Mouse (Mus musculus) myocyte (in vitro differentiated cells): ENCODE measurements around the gene Tec. TPM values are rescaled to one million over a fixed set of nuclear protein-coding genes. Genes with fewer than 3 reads are reported as not detected.

Source experiments
- H3K27me3 ChIP-seq: one replicate; pipeline ENCODE4 v1.6.1; 2011; ENCODE audit not compliant: control insufficient read depth, insufficient read depth, insufficient read length
- H3K36me3 ChIP-seq: one replicate; pipeline ENCODE4 v1.6.1; 2011; ENCODE audit not compliant: control insufficient read depth, insufficient read depth
- H3K4me2 ChIP-seq: one replicate; pipeline ENCODE4 v1.6.1; 2011; ENCODE audit warnings: low read depth, control low read depth
- H3K4me3 ChIP-seq: one replicate; pipeline ENCODE4 v1.5.1; 2011; ENCODE audit warnings: mild to moderate bottlenecking, control low read depth, moderate library complexity
- H3K79me2 ChIP-seq: one replicate; pipeline ENCODE4 v1.6.1; 2011; ENCODE audit not compliant: control insufficient read depth, insufficient read depth
- H3ac ChIP-seq: one replicate; pipeline ENCODE4 v1.6.1; 2011; ENCODE audit not compliant: control insufficient read depth, insufficient read length
- CEBPB ChIP-seq: IDR thresholded peaks from 2 replicates; pipeline ENCODE4 v1.6.1; 2011; ENCODE audit warnings: mild to moderate bottlenecking, moderate library complexity; ENCODE audit not compliant: poor library complexity, insufficient read depth, severe bottlenecking
- E2F4 ChIP-seq: IDR thresholded peaks from one replicate; pipeline ENCODE4 v1.6.1; 2011; ENCODE audit warnings: mild to moderate bottlenecking, control low read depth, moderate library complexity; ENCODE audit not compliant: insufficient read depth
- MAX ChIP-seq: IDR thresholded peaks from one replicate; pipeline ENCODE4 v1.6.1; 2011; ENCODE audit warnings: low read depth, mild to moderate bottlenecking, control low read depth
- MYOD1 ChIP-seq, 3 experiments: IDR thresholded peaks; one replicate each; pipeline ENCODE4 v1.6.1; 2011; ENCODE audit warnings: control low read depth in 2 of 3, low read depth in 2 of 3, mild to moderate bottlenecking in 2 of 3, moderate library complexity in 1 of 3; ENCODE audit not compliant: insufficient read length in 2 of 3, control insufficient read depth in 1 of 3
- MYOG ChIP-seq, 3 experiments: IDR thresholded peaks; one replicate each; pipeline ENCODE4 v1.6.1; 2011; ENCODE audit warnings: control low read depth in 2 of 3, low read depth in 2 of 3, mild to moderate bottlenecking in 2 of 3; ENCODE audit not compliant: insufficient read length in 2 of 3, control insufficient read depth in 1 of 3, insufficient read depth in 1 of 3
- POLR2A ChIP-seq: IDR thresholded peaks from one replicate; pipeline ENCODE4 v1.6.1; 2011; ENCODE audit warnings: low read depth, mild to moderate bottlenecking, control low read depth, moderate library complexity; ENCODE audit not compliant: insufficient read length
- POLR2AphosphoS2 ChIP-seq: IDR thresholded peaks from one replicate; pipeline ENCODE4 v1.6.1; 2011; ENCODE audit warnings: low read depth, control low read depth; ENCODE audit not compliant: insufficient read length
- REST ChIP-seq: IDR thresholded peaks from one replicate; pipeline ENCODE4 v1.6.1; 2011; ENCODE audit warnings: mild to moderate bottlenecking, control low read depth, moderate library complexity; ENCODE audit not compliant: insufficient read depth, insufficient read length
- SRF ChIP-seq: IDR thresholded peaks from one replicate; pipeline ENCODE4 v1.6.1; 2011; ENCODE audit warnings: low read depth; ENCODE audit not compliant: control insufficient read depth, insufficient read length
- TCF12 ChIP-seq: IDR thresholded peaks from one replicate; pipeline ENCODE4 v1.6.1; 2011; ENCODE audit warnings: mild to moderate bottlenecking, control low read depth; ENCODE audit not compliant: poor library complexity, insufficient read depth, severe bottlenecking
- TCF3 ChIP-seq: IDR thresholded peaks from one replicate; pipeline ENCODE4 v1.6.1; 2011; ENCODE audit warnings: low read depth, control low read depth; ENCODE audit not compliant: insufficient read length
- USF1 ChIP-seq: IDR thresholded peaks from one replicate; pipeline ENCODE4 v1.6.1; 2011; ENCODE audit warnings: low read depth, mild to moderate bottlenecking, control low read depth, moderate library complexity
- polyA plus RNA-seq: library from polyadenylated mRNA; unstranded; fragments of >200 nt; fragmentation: generic; extraction: Trizol; gene quantifications from one replicate; pipeline ENCODE4 v1.2.1, GENCODE M21; 2012; ENCODE audit warnings: missing spikeins

Tec gene
- polyA plus RNA-seq, 1 experiment = 1.5 TPM

DNA sequence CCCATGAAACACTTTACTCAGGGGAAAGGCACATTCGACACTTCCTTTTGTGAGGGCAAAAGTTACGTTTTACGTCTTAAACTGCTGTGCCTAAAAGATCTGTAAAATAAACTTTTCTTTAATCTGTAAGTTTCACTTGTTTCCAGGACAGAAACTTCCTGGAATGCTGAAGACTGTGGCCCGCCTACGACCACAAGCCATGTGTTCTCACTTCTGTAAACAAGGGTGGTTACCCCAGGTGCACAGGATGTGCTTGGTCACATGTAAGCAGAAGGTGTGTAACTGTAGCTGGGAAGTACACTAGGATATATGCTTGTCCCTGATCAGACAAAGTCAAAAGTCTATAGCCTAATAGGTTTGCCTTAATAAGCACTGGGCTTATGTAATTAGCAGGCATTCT lies 107.0 kb downstream of the Tec start:
- Histone ChIP-seq H3K79me2 (no peaks in the 10 kb centered on the region), H3K36me3 (no peaks in the 10 kb centered on the region), H3K4me2 (no peak overlapping the region), H3ac (no peak overlapping the region), H3K27me3 (no peaks in the 10 kb centered on the region), H3K4me3 (no peak overlapping the region)
- TF ChIP-seq USF1 (no peak), SRF (no peak), REST (no peak), MAX (no peak), TCF3 (no peak), MYOD1 (IDR thresholded peaks at IDR 0.05; ENCODE audit: control insufficient read depth in 1 of 3, insufficient read length in 2 of 3, low read depth in 2 of 3) (no peak)

DNA sequence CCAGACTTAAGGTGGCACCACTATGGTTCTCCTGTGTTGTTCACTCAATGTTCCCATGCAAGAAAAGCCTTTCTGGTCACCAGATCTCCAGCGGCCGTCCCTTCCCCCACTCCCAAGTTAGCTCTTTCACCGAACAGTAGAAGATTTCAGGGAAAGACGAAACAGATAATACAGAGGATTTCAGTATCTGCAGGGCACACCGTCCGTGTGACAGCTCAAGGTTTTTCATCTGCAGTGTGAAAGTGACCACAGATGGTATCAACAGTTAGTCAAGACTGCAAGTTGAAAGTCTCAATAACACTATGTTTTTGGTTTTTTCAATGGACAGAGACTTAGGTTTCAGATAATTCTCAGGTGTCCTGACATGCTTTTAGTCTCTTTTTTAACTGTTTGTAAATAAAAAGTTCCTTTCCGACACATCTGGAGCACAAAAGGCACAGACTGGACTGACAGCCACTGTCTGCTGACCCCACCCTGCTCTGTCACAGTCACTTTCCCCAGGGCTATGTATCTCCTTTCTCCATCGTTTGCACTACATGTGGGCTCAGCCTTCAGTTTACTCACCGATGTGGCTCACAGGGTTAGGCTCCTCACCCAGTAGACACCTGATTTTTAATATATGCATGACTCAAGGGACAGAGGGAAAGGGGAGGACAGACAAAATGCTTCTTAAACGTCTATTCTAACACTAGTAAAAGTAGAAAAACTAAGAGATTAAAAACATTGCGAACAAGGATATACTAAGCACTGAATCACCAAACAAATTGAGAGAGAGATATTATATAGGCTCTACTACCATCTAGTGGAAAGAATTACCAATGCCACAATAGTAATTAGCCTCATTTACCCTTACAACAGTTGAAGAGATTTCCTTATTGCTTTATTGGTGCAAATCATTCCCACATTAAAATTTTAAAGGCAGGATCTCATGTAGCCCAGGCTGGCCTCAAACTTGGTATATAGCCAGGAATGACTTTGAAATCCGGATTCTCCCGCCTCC lies 109.1 kb downstream of the Tec start:
- no peaks in the 10 kb centered on the region for H3K27me3 ChIP-seq

DNA sequence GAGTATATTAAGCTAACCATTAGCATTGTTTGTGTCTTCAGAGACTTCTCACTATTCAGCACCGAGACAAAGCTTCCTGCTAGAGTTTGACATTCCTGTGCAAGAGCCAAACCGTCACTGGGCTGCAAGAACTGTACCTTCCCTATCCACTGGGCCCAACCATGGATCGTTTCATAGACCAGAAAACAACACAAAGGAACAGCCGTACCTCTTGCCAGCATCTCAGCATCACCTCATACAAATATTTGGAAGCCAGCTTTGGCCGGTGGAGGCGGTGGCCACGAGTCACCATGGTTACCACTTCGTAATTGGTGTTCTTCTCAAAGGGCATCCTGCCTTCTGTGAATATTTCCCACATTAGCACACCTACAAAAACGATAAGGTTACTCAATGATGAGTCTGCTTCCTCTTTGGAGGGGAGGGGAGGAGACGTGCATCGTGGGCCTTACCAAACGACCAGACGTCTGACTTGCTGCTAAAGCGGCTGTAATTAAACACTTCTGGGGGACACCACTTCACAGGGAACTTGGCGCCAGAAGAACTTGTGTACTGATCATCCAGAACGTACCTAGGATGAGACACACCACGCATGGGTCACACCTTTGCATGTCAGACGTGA lies 111.0 kb downstream of the Tec start:
- Histone ChIP-seq H3K4me2 (no peak overlapping the region), H3K4me3 (no peak overlapping the region), H3ac (no peak overlapping the region), H3K79me2 (no peaks in the 10 kb centered on the region), H3K27me3 (no peaks in the 10 kb centered on the region), H3K36me3 (no peaks in the 10 kb centered on the region)
- no peak for TF ChIP-seq POLR2AphosphoS2
- no peak for TF ChIP-seq CEBPB
- TF ChIP-seq SRF = no peak
- TF ChIP-seq REST = no peak
- no peak for TF ChIP-seq USF1
- no peak for TF ChIP-seq TCF3
- no peak for TF ChIP-seq POLR2A
- no peak for TF ChIP-seq E2F4
- no peak for TF ChIP-seq TCF12

More for the DNA sequence above, 109.1 kb downstream of the Tec start:
- Histone ChIP-seq H3ac (no peak overlapping the region), H3K4me2 (no peak overlapping the region), H3K36me3 (no peaks in the 10 kb centered on the region), H3K79me2 (no peaks in the 10 kb centered on the region), H3K4me3 (no peak overlapping the region)
- TF ChIP-seq MAX (no peak), USF1 (no peak), CEBPB (no peak), SRF (no peak), TCF12 (no peak), REST (no peak)

DNA sequence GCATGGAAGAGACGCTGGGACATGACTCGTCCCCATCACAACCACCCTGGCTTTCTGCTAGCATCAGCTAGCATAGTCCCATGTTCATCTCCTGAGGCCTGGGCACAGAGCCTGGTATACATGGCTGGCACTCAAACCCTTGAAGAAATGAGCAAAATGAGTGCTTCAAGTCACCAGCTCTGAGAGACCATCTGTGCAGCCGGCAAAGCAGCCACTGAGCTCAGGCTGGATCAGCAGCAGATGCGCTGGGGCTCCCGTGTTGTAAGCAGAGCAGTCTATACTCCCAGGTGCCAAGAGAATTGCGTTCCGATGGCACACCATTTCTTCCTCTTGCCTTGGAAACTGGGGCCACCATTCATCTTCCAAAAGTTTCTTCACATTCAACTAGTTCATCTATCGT lies 112.3 kb downstream of the Tec start:
- no peaks in the 10 kb centered on the region for H3K27me3 ChIP-seq
- TF ChIP-seq MYOD1 (IDR thresholded peaks at IDR 0.05; ENCODE audit: control insufficient read depth in 1 of 3, insufficient read length in 2 of 3, low read depth in 2 of 3) (no peak), POLR2AphosphoS2 (no peak), SRF (no peak), TCF12 (no peak), MYOG (IDR thresholded peaks at IDR 0.05; ENCODE audit: control insufficient read depth in 1 of 3, insufficient read depth in 1 of 3, insufficient read length in 2 of 3, low read depth in 2 of 3) (no peak), POLR2A (no peak), REST (no peak), MAX (no peak), TCF3 (no peak), CEBPB (no peak), USF1 (no peak)

DNA sequence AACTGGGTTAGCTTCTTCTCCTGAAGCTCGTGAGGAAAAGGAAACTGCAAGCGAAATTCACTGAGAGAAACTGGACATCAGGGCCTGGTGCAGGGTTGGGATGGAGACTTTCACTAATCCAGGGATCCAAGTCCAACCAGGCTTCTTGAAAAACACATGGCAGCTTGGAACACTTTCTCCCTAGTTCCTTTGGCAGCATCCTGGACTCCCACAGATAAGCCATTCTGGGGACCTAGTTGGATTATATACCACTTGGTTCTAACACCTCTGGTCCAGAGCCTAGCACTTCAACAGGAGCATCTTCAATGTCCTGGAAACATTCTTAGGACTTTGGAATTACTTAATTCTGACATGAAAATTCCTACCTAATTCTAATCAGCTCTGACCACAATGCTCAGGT lies 113.2 kb downstream of the Tec start:
- no peaks in the 10 kb centered on the region for H3K79me2 ChIP-seq
- H3ac ChIP-seq = no peak overlapping the region
- TF ChIP-seq POLR2A (no peak), USF1 (no peak), REST (no peak), MAX (no peak), E2F4 (no peak), POLR2AphosphoS2 (no peak), TCF12 (no peak), TCF3 (no peak), CEBPB (no peak), MYOD1 (IDR thresholded peaks at IDR 0.05; ENCODE audit: control insufficient read depth in 1 of 3, insufficient read length in 2 of 3, low read depth in 2 of 3) (no peak), MYOG (IDR thresholded peaks at IDR 0.05; ENCODE audit: control insufficient read depth in 1 of 3, insufficient read depth in 1 of 3, insufficient read length in 2 of 3, low read depth in 2 of 3) (no peak), SRF (no peak)

More for the DNA sequence above, 112.3 kb downstream of the Tec start:
- Histone ChIP-seq H3K79me2 (no peaks in the 10 kb centered on the region), H3K36me3 (no peaks in the 10 kb centered on the region), H3K4me2 (no peak overlapping the region), H3K4me3 (no peak overlapping the region), H3ac (no peak overlapping the region)

More for the DNA sequence above, 113.2 kb downstream of the Tec start:
- Histone ChIP-seq H3K4me2 (no peak overlapping the region), H3K4me3 (no peak overlapping the region), H3K27me3 (no peaks in the 10 kb centered on the region), H3K36me3 (no peaks in the 10 kb centered on the region)
